Mouse (Mus musculus) left cerebral cortex, postnatal 36 days (tissue): ENCODE measurements around the gene Ces1a. TPM values are rescaled to one million over a fixed set of nuclear protein-coding genes. Genes with fewer than 3 reads are reported as not detected.

Source experiments
- DNase-seq, 2 experiments: peaks; one replicate each; pipeline ENCODE4 v3.0.0; 2021 to 2022; ENCODE audit warnings: low spot score in 2 of 2, mixed read lengths in 1 of 2
- intact Hi-C: fragments of 180-260 bp; cut with DNase I; formaldehyde crosslinking; loops from one replicate; pipeline ENCODE4 v1.15.1; 2025
- total RNA-seq, 2 experiments: library from RNA; stranded (reverse); gene quantifications; 2 replicates each; pipeline ENCODE4 v1.2.3; 2021

Ces1a gene
- under 1 TPM in 1 of 2 experiments, not detected in 1; 0.27 TPM for total RNA-seq

- intact Hi-C loops: no loop called here
Measured at GRCm38 (mm10) chr8:93048092-93048491, at the start of gene Ces1a. Gene Ces1a, minus strand, starts transcription at chr8:93048192.

DNA sequence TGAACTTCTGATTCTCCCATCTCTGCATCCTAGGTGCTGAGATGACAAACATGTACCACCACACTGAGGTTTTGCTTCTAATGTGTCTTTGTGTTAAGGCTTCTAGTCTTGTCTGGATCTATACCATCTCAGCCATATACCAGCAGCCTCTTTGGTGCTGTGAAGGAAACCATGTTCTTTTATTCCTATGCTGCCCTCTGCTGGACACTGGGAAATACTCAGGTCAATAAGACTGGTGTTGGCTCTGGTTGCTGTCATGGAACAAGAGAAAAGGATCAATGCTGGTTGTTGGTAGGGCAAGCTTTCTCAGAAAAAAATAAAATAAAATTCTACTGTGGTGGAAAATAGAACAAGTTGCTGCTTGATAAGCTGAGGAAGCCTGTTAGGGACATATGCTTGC lies 47.4 kb upstream of the Ces1a start:
- intact Hi-C loops: loop anchor here (2.0 kb wide), 1 partner anchor 85 kb away; no protein-coding TSS in a partner anchor
- peak in 1 of 2 experiments; percentile 23 for DNase-seq

More at GRCm38 (mm10) chr8:93048092-93048491, at the start of gene Ces1a:
- no peak for DNase-seq

DNA sequence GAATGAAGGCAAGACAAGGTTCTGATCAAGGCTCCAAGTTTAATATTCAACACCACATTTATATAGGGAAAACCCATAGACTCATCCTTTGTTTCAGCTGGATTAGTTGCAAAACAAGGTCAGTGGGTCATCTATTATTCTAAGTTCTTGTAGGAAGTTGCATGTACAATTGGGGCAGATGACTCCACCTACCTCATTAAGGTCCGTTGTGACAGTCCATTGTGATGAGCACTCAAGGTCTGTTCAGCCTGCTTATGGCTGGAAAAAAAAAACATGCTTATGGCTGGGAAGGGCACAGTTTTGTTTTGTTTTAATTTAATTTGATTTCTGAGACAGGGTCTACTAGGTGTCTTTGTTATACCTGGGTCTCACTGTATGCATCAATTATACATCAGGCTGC lies 43.3 kb upstream of the Ces1a start:
- DNase-seq: no peak
- intact Hi-C loops: loop anchor here (5.0 kb wide), 1 partner anchor 34 kb away; no protein-coding TSS in a partner anchor

GRCm38 (mm10) chr8:93088686-93089122 lies 40.7 kb upstream of the Ces1a start:
- intact Hi-C loops: no loop called here
- no peak for DNase-seq

DNA sequence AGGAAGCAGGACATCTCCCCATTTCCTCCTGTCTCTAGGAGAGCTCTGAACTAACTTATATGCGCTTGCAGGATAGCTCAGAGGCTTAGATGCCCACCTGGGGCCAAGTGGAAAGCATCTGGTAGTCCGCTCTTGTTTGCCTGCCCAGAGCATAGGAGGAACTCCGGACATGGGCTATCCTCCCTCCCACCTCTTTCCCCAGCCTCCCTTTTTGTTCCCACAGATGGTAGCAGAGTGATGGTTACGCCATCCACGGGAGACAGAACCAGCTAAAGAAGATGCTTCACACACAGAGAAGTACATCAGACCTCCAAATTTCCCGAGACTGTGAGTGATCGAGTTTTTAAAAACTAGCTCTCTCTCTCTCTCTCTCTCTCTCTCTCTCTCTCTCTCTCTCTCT lies 40.2 kb upstream of the Ces1a start:
- intact Hi-C loops: no loop called here
- no peak for DNase-seq

DNA sequence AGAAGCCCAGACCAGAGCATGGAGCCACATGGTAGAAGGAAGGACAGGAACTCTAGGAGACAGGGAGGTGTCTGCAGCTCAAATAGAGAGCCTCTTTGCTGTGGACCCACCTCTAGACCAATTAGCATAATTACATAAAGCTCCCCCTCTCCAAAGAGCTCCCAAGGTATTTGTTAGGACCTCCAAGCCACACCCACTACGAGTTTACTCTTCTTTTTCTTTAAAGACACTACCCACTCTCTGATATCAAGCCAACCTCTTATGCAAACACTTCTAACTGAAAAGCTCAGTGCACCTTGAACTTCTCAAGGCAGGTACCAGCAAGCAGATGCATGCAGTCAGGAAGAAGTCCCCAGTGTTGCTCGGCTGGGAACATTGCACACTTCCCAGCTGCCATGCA lies 31.9 kb upstream of the Ces1a start, which contains the start of gene Ces1b:
Ces1b (minus strand) TSS at position 131 of the 400 bp plus-strand sequence.
- DNase-seq: no peak
- intact Hi-C loops: no loop called here

GRCm38 (mm10) chr8:93075251-93075650 lies 27.3 kb upstream of the Ces1a start:
- intact Hi-C loops: no loop called here

DNA sequence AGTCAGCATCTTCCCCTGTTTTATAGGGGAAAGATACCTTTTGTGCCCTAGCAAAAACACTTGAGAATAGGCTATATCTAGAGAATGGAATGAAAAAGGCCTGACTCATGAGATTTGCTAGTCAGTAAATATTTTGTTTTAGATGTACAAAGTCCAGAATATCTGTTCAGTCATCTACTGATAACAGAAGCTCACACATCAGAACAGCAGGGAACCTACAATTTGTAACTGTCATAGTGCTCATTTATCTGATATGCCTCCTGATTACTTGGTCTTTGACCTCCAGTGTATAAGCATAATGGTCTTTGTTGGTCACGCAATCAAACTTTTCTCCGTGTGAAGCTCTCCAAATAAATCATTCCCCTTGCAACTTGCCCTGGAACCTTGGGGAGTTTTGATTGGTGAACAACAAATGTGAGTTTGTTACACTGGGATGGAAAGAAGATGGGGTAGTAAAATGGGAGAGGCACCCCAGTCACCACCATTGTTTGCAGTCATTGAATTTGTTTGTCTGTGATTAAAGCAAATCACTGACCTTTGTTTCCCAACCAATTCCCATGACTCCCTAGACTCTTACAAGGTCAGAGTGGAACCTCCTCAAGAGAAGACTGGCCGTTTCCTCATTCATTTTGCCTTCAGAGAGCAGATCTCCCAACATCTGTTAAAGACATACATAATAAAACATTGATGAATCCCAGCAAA lies 15.6 kb upstream of the Ces1a start:
- DNase-seq: no peak
- intact Hi-C loops: loop anchor here (10.0 kb wide), 1 partner anchor 431 kb away; no protein-coding TSS in a partner anchor

More at GRCm38 (mm10) chr8:93075251-93075650, 27.3 kb upstream of the Ces1a start:
- no peak for DNase-seq

GRCm38 (mm10) chr8:93059185-93059584 lies 11.2 kb upstream of the Ces1a start:
- peak; percentile 20 to 45 for DNase-seq
- intact Hi-C loops: loop anchor here (2.0 to 10.0 kb wide), 3 partner anchors 33 to 376 kb away; no protein-coding TSS in a partner anchor

- intact Hi-C loops: loop anchor here (5.0 to 10.0 kb wide), 2 partner anchors 37 to 380 kb away; no protein-coding TSS in a partner anchor
- no peak for DNase-seq
Measured at GRCm38 (mm10) chr8:93055238-93055637, 7.2 kb upstream of the Ces1a start.

- DNase-seq: peak; percentile 12 to 26
- intact Hi-C loops: no loop called here
Measured at GRCm38 (mm10) chr8:93048510-93049416, 771 bp upstream of the Ces1a start.

DNA sequence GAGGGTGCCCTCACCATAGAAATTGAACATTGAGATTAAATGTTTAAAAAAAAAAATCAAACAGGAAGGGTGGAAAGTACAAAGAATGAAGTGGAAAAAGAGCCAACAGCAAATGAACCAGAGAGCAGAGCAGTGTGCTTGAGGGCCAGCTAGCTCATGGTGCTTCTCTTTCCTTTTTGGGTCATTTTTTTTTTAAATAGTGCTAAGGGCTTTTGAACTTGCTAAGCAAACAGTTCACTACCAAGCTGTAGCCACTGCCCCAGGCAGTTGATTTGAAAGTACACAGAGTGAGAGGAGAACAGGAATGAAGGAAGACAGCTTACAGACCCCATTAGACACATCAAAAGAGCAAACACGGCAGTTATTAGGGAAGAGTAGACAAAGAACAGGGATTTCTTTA lies 4.9 kb downstream of the Ces1a start:
- DNase-seq: no peak
- intact Hi-C loops: no loop called here

- no peak for DNase-seq
- intact Hi-C loops: no loop called here
Measured at GRCm38 (mm10) chr8:93040776-93041567, 7.0 kb downstream of the Ces1a start.

- intact Hi-C loops: no loop called here
- DNase-seq: no peak
Measured at GRCm38 (mm10) chr8:93040256-93040655, 7.7 kb downstream of the Ces1a start.

DNA sequence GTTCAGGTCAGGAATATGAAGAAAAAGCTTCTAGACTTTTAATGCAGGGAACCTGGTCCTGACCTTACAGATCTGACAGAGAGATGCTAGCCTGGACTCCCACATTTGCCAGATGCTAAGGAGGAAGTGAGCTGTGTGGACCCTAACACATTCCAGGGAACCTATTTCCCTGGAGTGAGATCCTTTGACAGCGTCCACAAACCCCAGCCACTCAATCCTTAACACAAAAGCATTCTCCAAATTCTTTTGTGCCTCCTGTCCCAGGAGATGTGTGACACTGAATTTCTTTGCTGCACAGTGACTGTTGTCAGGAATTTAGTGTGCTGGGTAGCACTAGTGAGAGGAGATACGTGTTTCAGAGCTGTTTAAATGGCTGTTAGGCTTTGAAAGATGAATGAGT lies 9.2 kb downstream of the Ces1a start:
- DNase-seq: no peak
- intact Hi-C loops: no loop called here

DNA sequence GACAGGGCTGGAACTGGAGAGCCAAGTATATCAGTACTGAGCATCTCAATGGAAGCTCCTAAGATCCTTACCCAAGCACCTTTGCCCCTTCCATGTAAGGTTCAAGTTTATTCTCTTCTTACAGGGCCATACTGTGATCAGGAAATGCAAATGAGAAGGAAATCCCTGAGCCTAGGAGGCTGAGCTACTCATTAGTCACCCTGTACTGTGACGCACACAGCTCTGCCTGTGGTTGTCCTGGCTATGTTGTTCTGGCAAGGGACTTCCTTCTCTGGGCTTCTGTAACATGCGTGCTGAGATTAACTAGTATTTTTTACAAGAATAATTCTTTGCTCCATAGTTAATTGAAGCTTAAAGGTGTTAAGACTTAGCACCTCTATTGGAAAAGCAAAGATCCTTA lies 17.3 kb downstream of the Ces1a start:
- intact Hi-C loops: no loop called here
- no peak for DNase-seq

DNA sequence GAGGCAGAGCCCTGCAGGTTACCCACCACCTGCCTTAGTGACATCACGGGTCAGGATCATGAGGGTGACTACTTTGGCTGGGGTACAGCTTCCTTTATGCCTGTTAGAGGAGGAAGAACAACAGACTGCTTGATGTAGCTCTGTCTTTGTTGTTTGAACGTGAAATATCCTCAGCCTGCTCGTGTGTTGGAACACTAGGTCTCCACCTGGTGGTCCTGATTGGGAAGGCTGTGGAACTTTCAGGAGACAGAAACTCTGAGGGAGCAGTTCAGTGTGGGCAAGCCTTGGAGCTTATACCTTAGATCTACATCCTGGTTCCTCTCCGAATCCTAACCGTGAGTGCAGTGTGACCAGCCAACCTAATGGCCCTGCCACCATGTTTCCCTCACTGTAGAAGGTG lies 26.3 kb downstream of the Ces1a start:
- DNase-seq: no peak
- intact Hi-C loops: no loop called here

DNA sequence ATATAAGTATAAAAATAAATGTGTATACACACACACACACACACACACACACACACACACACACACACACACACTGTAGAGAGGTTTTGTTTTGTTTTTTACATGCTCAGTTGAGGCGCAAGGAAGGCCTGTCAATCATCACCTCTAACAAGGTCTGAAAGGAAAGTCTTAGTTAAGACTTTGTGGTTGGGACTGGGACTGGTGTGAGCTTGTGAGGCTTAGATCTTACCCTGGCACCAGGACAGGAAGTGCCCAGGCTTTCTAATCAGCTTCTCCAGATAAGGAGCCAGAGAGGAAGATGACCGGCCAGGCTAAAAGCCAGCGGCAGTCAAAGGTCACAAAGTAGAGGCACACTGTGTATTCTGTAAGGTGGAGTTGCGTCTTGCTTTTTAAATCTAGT lies 33.7 kb downstream of the Ces1a start:
- DNase-seq: no peak
- intact Hi-C loops: loop anchor here (5.0 to 10.0 kb wide), 3 partner anchors 131 to 481 kb away; no protein-coding TSS in a partner anchor

DNA sequence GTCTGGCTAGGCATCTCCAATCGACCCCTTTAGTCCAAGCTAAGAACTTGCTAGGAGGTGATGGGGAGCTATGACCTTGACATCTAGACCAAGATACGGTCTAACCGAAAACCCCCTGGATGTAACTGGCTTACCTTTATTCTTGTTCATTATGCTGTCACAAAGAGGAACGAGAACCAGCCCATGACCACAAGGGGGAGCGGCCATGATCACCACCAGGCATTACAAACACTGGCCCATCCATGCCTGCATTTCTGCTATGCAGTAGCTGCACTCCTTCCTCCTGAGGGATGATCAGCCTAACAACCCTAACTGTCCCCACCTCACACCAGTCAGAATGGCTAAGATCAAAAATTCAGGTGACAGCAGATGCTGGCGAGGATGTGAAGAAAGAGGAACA lies 35.8 kb downstream of the Ces1a start:
- no peak for DNase-seq
- intact Hi-C loops: loop anchor here (5.0 to 10.0 kb wide), 3 partner anchors 133 to 483 kb away; no protein-coding TSS in a partner anchor
